In the genomic region with DNA sequence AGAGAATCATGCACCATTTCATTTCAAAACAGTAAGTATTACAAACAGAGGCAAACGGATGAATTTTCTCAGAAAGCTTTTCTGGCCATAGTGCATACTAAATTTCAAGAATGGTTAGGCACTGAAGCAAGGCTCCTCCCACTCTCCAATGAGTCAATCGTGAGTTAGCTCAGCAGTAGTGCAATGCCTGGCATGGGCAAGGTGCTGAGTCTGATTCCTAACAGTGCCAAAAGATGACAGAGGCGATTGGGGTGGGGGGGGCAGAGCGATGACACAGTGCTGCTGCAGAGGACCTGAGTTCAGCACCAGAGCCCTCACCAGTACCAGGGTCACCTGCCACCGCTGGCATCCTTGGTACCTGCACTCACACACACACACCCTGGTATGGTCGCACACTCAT, we compare ENCODE assay signal across 22 mouse cellular contexts. TPM values are rescaled to one million over a fixed set of nuclear protein-coding genes. Genes with fewer than 3 reads are reported as not detected.
DNase-seq lines count a peak whose midpoint lies in the region; ATAC-seq lines count a peak whose summit lies in the region.
"Had no signal": no experiment of that assay in that cellular context is flagged by ENCODE, and none has a peak within 500 bp of the region (broad histone marks: within the 10 kb centered on the region; RNA-seq: fewer than 3 reads in every experiment).

No protein-coding gene starts in this region.

- no peaks in the 10 kb centered on the region for H3K27me3 ChIP-seq in forebrain, embryonic 12.5 days
- no peaks in the 10 kb centered on the region for H3K27me3 ChIP-seq in kidney, embryonic 14.5 days (ENCODE audit: control insufficient read depth, insufficient read depth, low read length)
- H3K27me3 ChIP-seq: CH12.LX; embryonic facial prominence, embryonic 13.5 days; heart, embryonic 15.5 days; hindbrain, embryonic 13.5 days; kidney, embryonic 15.5 days had no signal

- H3K36me3 ChIP-seq in forebrain, embryonic 12.5 days (replicated peaks): peaks cover 8% of the 10 kb centered on the region; the same call in 1 of the 2 replicates
- peaks cover 18% of the 10 kb centered on the region; the same call in 1 of the 2 replicates for H3K36me3 ChIP-seq in kidney, embryonic 14.5 days (ENCODE audit: control insufficient read depth, insufficient read depth, low read length)

- peak; percentile 84 for ATAC-seq in frontal cortex, adult (ENCODE audit: low TSS enrichment)
- ATAC-seq in forebrain, embryonic 12.5 days (ENCODE audit: low FRiP score): no peak
- ATAC-seq in kidney, embryonic 14.5 days (ENCODE audit: low FRiP score, low TSS enrichment): no peak
- ATAC-seq: forebrain, embryonic 14.5 days; hindbrain, postnatal 0 days had no signal

- WGBS in forebrain, embryonic 12.5 days: 85% methylated on average over 6 of the region's 6 CpGs
- WGBS in kidney, embryonic 14.5 days: 94% methylated on average over 6 of the region's 6 CpGs

- H3K4me2 ChIP-seq in forebrain, embryonic 12.5 days: no peak overlapping the region
- no peak overlapping the region for H3K4me2 ChIP-seq in kidney, embryonic 14.5 days (replicated peaks; ENCODE audit: low read depth, low read length)
- H3K4me2 ChIP-seq: embryonic facial prominence, embryonic 13.5 days; heart, embryonic 11.5 days; heart, embryonic 15.5 days; hindbrain, embryonic 13.5 days; kidney, embryonic 15.5 days had no signal

- no peak for DNase-seq in frontal cortex, postnatal 36 days (ENCODE audit: low spot score in 2 of 2)
- peak; percentile 73 for DNase-seq in Muller cell, postnatal 12 days (ENCODE audit: inconsistent ontology term)
- peak; percentile 37 to 50 for DNase-seq in adrenal gland, postnatal 36 days
- no peak for DNase-seq in layer of hippocampus, postnatal 14 days (ENCODE audit: low spot score in 2 of 2)
- DNase-seq: cerebellum, adult 18-20 months; cerebellum, adult 9-11 months; cerebellum, postnatal 36 days; gastrocnemius, postnatal 10 days; heart, adult 2 months; heart, postnatal 14 days; kidney, adult 11 months had no signal

- no peaks in the 10 kb centered on the region for H3K9me3 ChIP-seq in forebrain, embryonic 12.5 days
- no peaks in the 10 kb centered on the region for H3K9me3 ChIP-seq in kidney, embryonic 14.5 days (ENCODE audit: control insufficient read depth, low read length)
- H3K9me3 ChIP-seq: embryonic facial prominence, embryonic 13.5 days; heart, embryonic 15.5 days; hindbrain, embryonic 13.5 days; kidney, embryonic 15.5 days had no signal

- H3K4me1 ChIP-seq in forebrain, embryonic 12.5 days: no peaks in the 10 kb centered on the region
- H3K4me1 ChIP-seq in kidney, embryonic 14.5 days (ENCODE audit: control insufficient read depth, insufficient read depth, low read length): no peaks in the 10 kb centered on the region
- H3K4me1 ChIP-seq: embryonic facial prominence, embryonic 13.5 days; heart, embryonic 15.5 days; hindbrain, embryonic 13.5 days; kidney, embryonic 15.5 days had no signal

- H3K27ac ChIP-seq in forebrain, embryonic 12.5 days: no peak overlapping the region
- no peak overlapping the region for H3K27ac ChIP-seq in kidney, embryonic 14.5 days (ENCODE audit: low read depth, low read length)
- H3K27ac ChIP-seq: embryonic facial prominence, embryonic 13.5 days; heart, adult 2 months; heart, embryonic 15.5 days; hindbrain, embryonic 13.5 days; hindbrain, postnatal 0 days; kidney, embryonic 15.5 days had no signal

- H3K9ac ChIP-seq in forebrain, embryonic 12.5 days: no peak overlapping the region
- no peak overlapping the region for H3K9ac ChIP-seq in kidney, embryonic 14.5 days (ENCODE audit: low read depth, low read length)
- H3K9ac ChIP-seq: embryonic facial prominence, embryonic 13.5 days; heart, embryonic 15.5 days; hindbrain, embryonic 13.5 days; kidney, embryonic 15.5 days had no signal

- H3K4me3 ChIP-seq in forebrain, embryonic 12.5 days (replicated peaks): no peak overlapping the region
- H3K4me3 ChIP-seq in kidney, embryonic 14.5 days (ENCODE audit: low read length): no peak overlapping the region
- H3K4me3 ChIP-seq: embryonic facial prominence, embryonic 13.5 days; heart, adult 2 months; heart, embryonic 15.5 days; hindbrain, embryonic 13.5 days; kidney, embryonic 15.5 days had no signal

RNA-seq across cellular contexts. Expression of gene Wdsub1, which starts 11.9 kb away (rescaled TPM):
- 10 to 100 TPM; 13.9 to 16.1 TPM for total RNA-seq in adrenal gland, postnatal 36 days (2021)
- polyA plus RNA-seq in forebrain, embryonic 12.5 days (2016; fragmentation: Nextera tagmentation; extraction: Ambion mirVana): 17.0 and 18.8 TPM in 2 replicates
- total RNA-seq in layer of hippocampus, postnatal 14 days (2021): 10 to 100 TPM; 17.6 to 19.3 TPM
- 31.7 and 37.5 TPM in 2 replicates for polyA plus RNA-seq in kidney, embryonic 14.5 days (2014; fragmentation: Nextera tagmentation; extraction: Ambion mirVana)

Comparison
In these comparisons a context has a peak if more than half of its experiments do, and no peak if none do; other contexts are left out.
1. DNase-seq: peak in Muller cell, postnatal 12 days (single experiment) and adrenal gland, postnatal 36 days (2 of 2); none in frontal cortex, postnatal 36 days (0 of 2) and layer of hippocampus, postnatal 14 days (0 of 2).